Mouse (Mus musculus) olfactory bulb, adult 2 months (tissue): ENCODE results near the gene Ern2.

Experiments used
- CTCF ChIP-seq: fragments of 200-500 bp; IDR thresholded peaks from 2 replicates; pipeline ENCODE4 v1.5.1; 2012; ENCODE audit warnings: low read depth, mild to moderate bottlenecking, low read length, moderate library complexity; ENCODE audit not compliant: insufficient read depth
- POLR2A ChIP-seq: fragments of 200-500 bp; IDR thresholded peaks from 2 replicates; pipeline ENCODE4 v1.6.1; 2012; ENCODE audit warnings: mild to moderate bottlenecking, low read depth, low read length, moderate library complexity; ENCODE audit not compliant: insufficient read depth

- TF ChIP-seq POLR2A (no peak), CTCF (no peak)
Measured at GRCm38 (mm10) chr7:122138190-122138589, 47.8 kb downstream of the Ern2 start.
